Mouse (Mus musculus): ENCODE data around the gene Tbc1d9.

DNA sequence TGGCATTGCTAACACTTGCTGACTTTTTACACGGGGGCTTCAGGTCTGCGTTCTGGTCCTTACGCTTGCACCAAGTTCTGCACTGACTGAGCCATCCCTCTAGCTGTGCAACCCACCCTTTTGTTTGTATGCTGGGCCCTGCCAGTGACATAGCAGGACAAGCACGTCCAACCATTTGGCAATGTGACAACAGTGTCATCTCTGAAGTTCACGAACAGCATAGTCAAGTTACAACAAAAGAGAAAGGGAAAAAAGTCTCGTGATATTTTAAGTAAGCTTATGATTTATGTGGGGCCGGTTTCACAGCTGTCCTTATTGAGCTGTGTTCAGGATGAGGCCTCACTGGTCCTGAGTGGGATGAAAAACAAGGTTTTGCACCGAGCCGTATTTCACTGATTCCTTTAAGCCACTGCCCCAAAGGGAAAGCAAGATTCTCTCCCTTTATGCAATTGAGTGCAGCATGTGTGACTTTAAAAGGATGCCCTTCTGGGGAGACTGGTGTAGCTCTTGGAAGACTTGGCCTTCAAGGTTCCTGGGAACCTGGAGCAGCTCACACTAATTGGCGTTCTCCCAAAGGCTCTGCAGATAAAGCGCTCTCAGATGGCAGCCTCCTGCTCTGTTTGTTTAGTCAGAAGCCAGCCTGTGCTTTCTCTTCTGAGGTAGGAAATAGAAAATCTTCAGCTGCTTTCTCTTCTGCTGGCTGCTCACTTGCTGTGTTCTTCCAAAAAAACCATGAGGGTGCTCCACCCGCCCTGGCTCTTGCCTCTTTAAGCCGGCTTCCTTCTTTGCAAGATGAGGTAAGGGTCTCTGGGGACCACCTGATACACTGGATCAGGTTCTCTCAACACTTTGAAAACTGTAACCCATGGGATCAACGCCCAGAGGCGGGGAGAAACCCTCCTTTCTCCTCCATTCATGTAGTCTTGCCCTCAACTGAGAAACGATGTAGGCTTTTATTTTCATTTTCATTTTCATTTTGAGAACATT lies 35.3 kb downstream of the Tbc1d9 start:
- TF ChIP-seq CTCF (IDR thresholded peaks at IDR 0.05; ENCODE audit: low read depth) (no peak), EP300 (IDR thresholded peaks at IDR 0.05; ENCODE audit: low read depth) (no peak)
